Mouse (Mus musculus) heart, postnatal 10 days (tissue): ENCODE measurements at regions not wholly inside any gene's neighbourhood (a gene's known extent, or its start where the extent isn't known, plus 50 kb on each side); places are given as distances from the start of the nearest gene placed in this dataset.

Experiments
- DNase-seq, 2 experiments: peaks; one replicate each; pipeline ENCODE4 v3.0.0; 2021
- intact Hi-C: fragments of 180-260 bp; cut with DNase I; formaldehyde crosslinking; loops from one replicate; pipeline ENCODE4 v1.15.1; 2025

- no peak for DNase-seq
These were observed 1847.4 kb downstream of the Efna5 start for GRCm38 (mm10) chr17:61033544-61034251.

GRCm38 (mm10) chr17:61018647-61019046, 1862.5 kb downstream of the Efna5 start:
- intact Hi-C loops, result no loop called here
- no peak for DNase-seq

More at GRCm38 (mm10) chr17:61033544-61034251, 1847.4 kb downstream of the Efna5 start:
- intact Hi-C loops, result no loop called here
